Mouse (Mus musculus): Measurements from ENCODE around the gene Man2a2. TPM values are rescaled to one million over a fixed set of nuclear protein-coding genes. Genes with fewer than 3 reads are reported as not detected.
A peak's percentile ranks its signal among the peaks of the same experiment; 100 is the strongest.

The Man2a2 gene
- polyA plus RNA-seq, 1 experiment from 2014 or later, result 20.8 TPM

- 64% methylated on average over 9 of the region's 9 CpGs for WGBS
- H3K9me3 ChIP-seq (replicated peaks), result no peaks in the 10 kb centered on the region
- H3K4me3 ChIP-seq (replicated peaks), result no peak overlapping the region
- H3K27ac ChIP-seq, result no peak overlapping the region
- peaks cover 14% of the 10 kb centered on the region for H3K36me3 ChIP-seq
- no peaks in the 10 kb centered on the region for H3K27me3 ChIP-seq
- H3K4me2 ChIP-seq, result no peak overlapping the region
- ATAC-seq (replicated peaks; ENCODE audit: low FRiP score), result no peak
- H3K9ac ChIP-seq, result no peak overlapping the region
- H3K4me1 ChIP-seq, result peaks cover 11% of the 10 kb centered on the region
Observed at GRCm38 (mm10) chr7:80375376-80376039, 4.3 kb upstream of the Man2a2 start.

GRCm38 (mm10) chr7:80374733-80375132 lies 3.6 kb upstream of the Man2a2 start:
- Histone ChIP-seq H3K4me1 (peaks cover 17% of the 10 kb centered on the region), H3K27ac (no peak overlapping the region), H3K36me3 (0 out of 2 replicates have a peak, but pooled peaks cover 6% of the 10 kb centered on the region), H3K9ac (no peak overlapping the region), H3K4me2 (no peak overlapping the region), H3K4me3 (replicated peaks) (no peak overlapping the region), H3K27me3 (no peaks in the 10 kb centered on the region), H3K9me3 (replicated peaks) (no peaks in the 10 kb centered on the region)
- 83% methylated on average over 3 of the region's 3 CpGs for WGBS
- no peak for ATAC-seq (replicated peaks; ENCODE audit: low FRiP score)

- H3K27ac ChIP-seq, result no peak overlapping the region
- no peak overlapping the region for H3K4me2 ChIP-seq
- 56% methylated on average over 3 of the region's 3 CpGs for WGBS
- no peak overlapping the region for H3K9ac ChIP-seq
- ATAC-seq (replicated peaks; ENCODE audit: low FRiP score), result no peak
- H3K4me3 ChIP-seq (replicated peaks), result no peak overlapping the region
- H3K4me1 ChIP-seq, result peaks cover 22% of the 10 kb centered on the region
- H3K36me3 ChIP-seq, result 0 out of 2 replicates have a peak, but pooled peaks cover 5% of the 10 kb centered on the region
- H3K9me3 ChIP-seq (replicated peaks), result no peaks in the 10 kb centered on the region
- H3K27me3 ChIP-seq, result no peaks in the 10 kb centered on the region
Observed at GRCm38 (mm10) chr7:80374280-80374679, 3.1 kb upstream of the Man2a2 start.

GRCm38 (mm10) chr7:80373850-80374249 lies 2.7 kb upstream of the Man2a2 start:
- no peak overlapping the region for H3K9ac ChIP-seq
- H3K9me3 ChIP-seq (replicated peaks), result no peaks in the 10 kb centered on the region
- 0 out of 2 replicates have a peak, but pooled peaks cover 4% of the 10 kb centered on the region for H3K36me3 ChIP-seq
- ATAC-seq (replicated peaks; ENCODE audit: low FRiP score), result no peak
- no peaks in the 10 kb centered on the region for H3K27me3 ChIP-seq
- H3K27ac ChIP-seq, result no peak overlapping the region
- WGBS, result 82% methylated on average over 12 of the region's 12 CpGs
- no peak overlapping the region for H3K4me2 ChIP-seq
- peaks cover 26% of the 10 kb centered on the region for H3K4me1 ChIP-seq
- no peak overlapping the region for H3K4me3 ChIP-seq (replicated peaks)

- Histone ChIP-seq H3K9me3 (replicated peaks) (no peaks in the 10 kb centered on the region), H3K27me3 (no peaks in the 10 kb centered on the region), H3K36me3 (peaks cover 4% of the 10 kb centered on the region), H3K4me2 (no peak overlapping the region), H3K27ac (no peak overlapping the region), H3K9ac (no peak overlapping the region), H3K4me3 (replicated peaks) (no peak overlapping the region), H3K4me1 (peaks cover 31% of the 10 kb centered on the region)
- 80% methylated on average over 4 of the region's 4 CpGs for WGBS
- ATAC-seq (replicated peaks; ENCODE audit: low FRiP score), result no peak
Observed at GRCm38 (mm10) chr7:80373352-80373751, 2.2 kb upstream of the Man2a2 start.

- H3K36me3 ChIP-seq, result peaks cover 11% of the 10 kb centered on the region
- ATAC-seq (replicated peaks; ENCODE audit: low FRiP score), result no peak
- no peak overlapping the region for H3K27ac ChIP-seq
- peaks cover 33% of the 10 kb centered on the region for H3K4me1 ChIP-seq
- H3K4me3 ChIP-seq (replicated peaks), result no peak overlapping the region
- H3K9ac ChIP-seq, result no peak overlapping the region
- no peaks in the 10 kb centered on the region for H3K27me3 ChIP-seq
- H3K4me2 ChIP-seq, result no peak overlapping the region
- H3K9me3 ChIP-seq (replicated peaks), result no peaks in the 10 kb centered on the region
- WGBS, result 55% methylated on average over 2 of the region's 2 CpGs
Observed at GRCm38 (mm10) chr7:80372667-80373066, 1.5 kb upstream of the Man2a2 start.

GRCm38 (mm10) chr7:80372166-80372565 lies 991 bp upstream of the Man2a2 start:
- no peak overlapping the region for H3K4me3 ChIP-seq (replicated peaks)
- H3K4me1 ChIP-seq, result peaks cover 33% of the 10 kb centered on the region
- H3K27me3 ChIP-seq, result no peaks in the 10 kb centered on the region
- 88% methylated on average over 3 of the region's 3 CpGs for WGBS
- no peak overlapping the region for H3K4me2 ChIP-seq
- H3K36me3 ChIP-seq, result peaks cover 16% of the 10 kb centered on the region
- H3K9me3 ChIP-seq (replicated peaks), result no peaks in the 10 kb centered on the region
- H3K9ac ChIP-seq, result no peak overlapping the region
- no peak for ATAC-seq (replicated peaks; ENCODE audit: low FRiP score)
- no peak overlapping the region for H3K27ac ChIP-seq

- H3K27ac ChIP-seq, result peak overlapping the region; percentile 92
- no peaks in the 10 kb centered on the region for H3K27me3 ChIP-seq
- H3K4me1 ChIP-seq, result peaks cover 30% of the 10 kb centered on the region
- H3K9me3 ChIP-seq (replicated peaks), result no peaks in the 10 kb centered on the region
- H3K36me3 ChIP-seq, result peaks cover 31% of the 10 kb centered on the region
- 0% methylated on average over 30 of the region's 31 CpGs for WGBS
- H3K4me3 ChIP-seq (replicated peaks), result peak overlapping the region; percentile 90
- H3K4me2 ChIP-seq, result peak overlapping the region; percentile 88
- H3K9ac ChIP-seq, result peak overlapping the region; percentile 89
- peak; percentile 70 for ATAC-seq (replicated peaks; ENCODE audit: low FRiP score)
Observed at GRCm38 (mm10) chr7:80370649-80371040, 530 bp downstream of the Man2a2 start.

- Histone ChIP-seq H3K4me3 (replicated peaks) (peak overlapping the region; percentile 90), H3K9me3 (replicated peaks) (no peaks in the 10 kb centered on the region), H3K4me2 (peak overlapping the region; percentile 88), H3K9ac (peak overlapping the region; percentile 89), H3K27ac (peak overlapping the region; percentile 92), H3K4me1 (peaks cover 26% of the 10 kb centered on the region), H3K27me3 (no peaks in the 10 kb centered on the region), H3K36me3 (peaks cover 32% of the 10 kb centered on the region)
- WGBS, result 21% methylated on average over 4 of the region's 4 CpGs
- ATAC-seq (replicated peaks; ENCODE audit: low FRiP score), result peak; percentile 41; the same call in 1 of the 2 replicates
Observed at GRCm38 (mm10) chr7:80369967-80370431, 1.2 kb downstream of the Man2a2 start.

GRCm38 (mm10) chr7:80369461-80369860 lies 1.7 kb downstream of the Man2a2 start:
- Histone ChIP-seq H3K36me3 (peaks cover 38% of the 10 kb centered on the region), H3K4me2 (peak overlapping the region; percentile 88), H3K27me3 (no peaks in the 10 kb centered on the region), H3K9me3 (replicated peaks) (no peaks in the 10 kb centered on the region), H3K27ac (no peak overlapping the region; the same call in 1 of the 2 replicates), H3K4me1 (peaks cover 26% of the 10 kb centered on the region), H3K4me3 (replicated peaks) (no peak overlapping the region; the same call in 1 of the 2 replicates), H3K9ac (no peak overlapping the region)
- no peak for ATAC-seq (replicated peaks; ENCODE audit: low FRiP score)
- WGBS, result 68% methylated on average over 5 of the region's 5 CpGs

- ATAC-seq (replicated peaks; ENCODE audit: low FRiP score), result no peak
- WGBS, result 66% methylated on average over 20 of the region's 20 CpGs
- H3K4me3 ChIP-seq (replicated peaks), result no peak overlapping the region
Observed at GRCm38 (mm10) chr7:80368635-80369421, 2.3 kb downstream of the Man2a2 start.

GRCm38 (mm10) chr7:80368009-80368408 lies 3.2 kb downstream of the Man2a2 start:
- Histone ChIP-seq H3K27me3 (no peaks in the 10 kb centered on the region), H3K4me3 (replicated peaks) (no peak overlapping the region), H3K4me1 (peaks cover 26% of the 10 kb centered on the region), H3K27ac (no peak overlapping the region), H3K9ac (no peak overlapping the region), H3K4me2 (no peak overlapping the region), H3K9me3 (replicated peaks) (no peaks in the 10 kb centered on the region), H3K36me3 (peaks cover 52% of the 10 kb centered on the region)
- 89% methylated on average over 9 of the region's 9 CpGs for WGBS
- no peak for ATAC-seq (replicated peaks; ENCODE audit: low FRiP score)

More at GRCm38 (mm10) chr7:80368635-80369421, 2.3 kb downstream of the Man2a2 start:
- Histone ChIP-seq H3K36me3 (peaks cover 44% of the 10 kb centered on the region), H3K4me1 (peaks cover 26% of the 10 kb centered on the region), H3K9ac (no peak overlapping the region), H3K4me2 (peak overlapping the region; percentile 14; the same call in 1 of the 2 replicates), H3K9me3 (replicated peaks) (no peaks in the 10 kb centered on the region), H3K27me3 (no peaks in the 10 kb centered on the region), H3K27ac (no peak overlapping the region)

All from kidney, embryonic 15.5 days (tissue).